Mouse (Mus musculus): ENCODE data around the gene Ffar2.
"Not testable (repeated sequence)": the region's sequence is repeated elsewhere in the genome, so short reads cannot be mapped to it uniquely, and the experiment has no call there.

GRCm38 (mm10) chr7:30828871-30829270 lies 5.3 kb upstream of the Ffar2 start:
- not testable (repeated sequence) for TF ChIP-seq EP300, CTCF (IDR thresholded peaks at IDR 0.05; ENCODE audit: low read depth)

Data from heart, postnatal 0 days (tissue).